Mouse (Mus musculus): Measurements from ENCODE around the gene Ccdc171. TPM values are rescaled to one million over a fixed set of nuclear protein-coding genes. Genes with fewer than 3 reads are reported as not detected.
"Not testable (repeated sequence)": the region's sequence is repeated elsewhere in the genome, so short reads cannot be mapped to it uniquely, and the experiment has no call there.

Gene Ccdc171
- total RNA-seq, 1 experiment = 3.5 TPM

DNA sequence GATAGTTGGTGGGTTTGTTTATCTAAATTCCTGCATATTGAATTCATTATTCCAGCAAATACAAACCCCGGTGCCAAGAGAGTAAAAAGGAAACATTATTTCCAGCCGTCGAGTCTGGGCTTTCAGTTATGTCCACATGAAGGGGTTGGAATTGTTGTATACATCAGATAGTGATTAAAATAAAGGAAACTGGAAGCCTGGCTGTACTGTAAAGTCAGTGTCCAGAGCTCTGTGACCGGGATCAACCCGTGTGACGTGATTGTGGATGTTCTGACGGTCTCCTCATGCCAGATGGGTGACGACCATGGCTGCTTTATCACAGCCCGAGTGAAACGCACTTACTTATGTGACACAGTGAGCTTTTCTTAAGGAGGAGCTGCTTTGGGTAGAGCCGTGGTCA is 134.1 kb downstream of the Ccdc171 start:
- no peaks in the 10 kb centered on the region for H3K9me3 ChIP-seq (ENCODE audit: control insufficient read depth, insufficient read depth, low read depth, low read length)
- H3K4me3 ChIP-seq (ENCODE audit: insufficient read depth in 1 of 2, low read depth in 1 of 2, low read length in 2 of 2, poor library complexity in 1 of 2, severe bottlenecking in 1 of 2) = no peak overlapping the region
- no peak overlapping the region for H3K9ac ChIP-seq (ENCODE audit: insufficient read depth, low read depth, low read length, poor library complexity, severe bottlenecking)
- in situ Hi-C loops (cut with MboI; ENCODE audit: low sequenced_read_pairs in 2 of 2, unreplicated experiment in 2 of 2) = no loop called here
- H3K4me1 ChIP-seq (ENCODE audit: control insufficient read depth in 2 of 2, insufficient read depth in 2 of 2, low read length in 2 of 2, poor library complexity in 1 of 2) = peaks cover 0 to 3% of the 10 kb centered on the region in 2 experiments; a peak in 1 of 4 replicates
- TF ChIP-seq MAFK (IDR thresholded peaks at IDR 0.05; ENCODE audit: insufficient read depth, low read depth, low read length) (no peak), ZC3H11A (IDR thresholded peaks at IDR 0.05; ENCODE audit: borderline replicate concordance, low read depth, low read length) (no peak), CHD2 (IDR thresholded peaks at IDR 0.05; ENCODE audit: low read depth, low read length) (no peak), HCFC1 (IDR thresholded peaks at IDR 0.05; ENCODE audit: borderline replicate concordance, insufficient read depth, low read length) (no peak), ZNF384 (IDR thresholded peaks at IDR 0.05; ENCODE audit: low read depth, low read length) (no peak)
- H3K27ac ChIP-seq (ENCODE audit: insufficient read depth, low read depth, low read length, poor library complexity, severe bottlenecking) = no peak overlapping the region
- no peaks in the 10 kb centered on the region for H3K36me3 ChIP-seq (ENCODE audit: control insufficient read depth, insufficient read depth, low read length, poor library complexity, severe bottlenecking)
- DNase-seq (ENCODE audit: low read depth, low spot score) = no peak

DNA sequence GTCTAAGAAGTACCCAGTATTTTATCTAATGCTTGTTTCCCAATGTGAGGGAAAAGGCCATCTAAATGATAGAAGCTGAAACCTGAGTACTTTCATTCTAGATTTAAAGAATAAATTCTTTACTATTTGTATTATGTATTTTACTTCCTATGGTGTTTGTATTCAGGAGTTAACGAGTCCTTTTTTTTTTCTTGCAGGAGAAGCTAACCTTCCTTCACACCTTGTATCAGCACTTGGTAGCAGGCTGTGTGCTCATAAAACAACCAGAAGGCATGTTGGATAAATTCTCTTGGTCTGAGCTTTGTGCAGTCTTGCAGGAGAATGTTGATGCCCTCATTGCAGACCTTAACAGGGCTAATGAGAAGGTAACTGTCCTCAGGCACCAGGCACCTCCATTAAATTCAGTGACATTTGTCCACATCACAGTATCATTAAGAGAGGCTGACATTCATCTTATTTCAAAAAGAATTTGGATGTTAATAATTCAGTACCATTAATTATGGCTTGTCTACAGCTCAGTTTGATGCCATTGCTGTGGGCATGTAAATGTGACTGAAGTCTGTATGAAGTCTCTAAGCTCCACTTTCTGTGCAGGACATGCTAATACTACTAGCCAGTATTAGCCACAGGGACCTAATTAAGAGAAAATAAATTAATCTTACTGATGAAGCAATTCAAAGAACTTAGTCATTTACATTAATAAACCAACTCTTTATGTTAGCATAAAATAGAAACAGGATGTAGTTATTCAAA is 136.3 kb downstream of the Ccdc171 start:
- Histone ChIP-seq H3K9ac (ENCODE audit: insufficient read depth, low read depth, low read length, poor library complexity, severe bottlenecking) (no peak overlapping the region), H3K36me3 (ENCODE audit: control insufficient read depth, insufficient read depth, low read length, poor library complexity, severe bottlenecking) (no peaks in the 10 kb centered on the region), H3K4me1 (ENCODE audit: control insufficient read depth in 2 of 2, insufficient read depth in 2 of 2, low read length in 2 of 2, poor library complexity in 1 of 2) (peaks cover 0 to 3% of the 10 kb centered on the region in 2 experiments; a peak in 1 of 4 replicates), H3K9me3 (ENCODE audit: control insufficient read depth, insufficient read depth, low read depth, low read length) (no peaks in the 10 kb centered on the region), H3K4me3 (ENCODE audit: insufficient read depth in 1 of 2, low read depth in 1 of 2, low read length in 2 of 2, poor library complexity in 1 of 2, severe bottlenecking in 1 of 2) (no peak overlapping the region), H3K27ac (ENCODE audit: insufficient read depth, low read depth, low read length, poor library complexity, severe bottlenecking) (no peak overlapping the region)
- in situ Hi-C loops (cut with MboI; ENCODE audit: low sequenced_read_pairs in 2 of 2, unreplicated experiment in 2 of 2) = no loop called here
- DNase-seq (ENCODE audit: low read depth, low spot score) = no peak
- no peak for TF ChIP-seq ZC3H11A (IDR thresholded peaks at IDR 0.05; ENCODE audit: borderline replicate concordance, low read depth, low read length)
- no peak for TF ChIP-seq CHD2 (IDR thresholded peaks at IDR 0.05; ENCODE audit: low read depth, low read length)
- no peak for TF ChIP-seq HCFC1 (IDR thresholded peaks at IDR 0.05; ENCODE audit: borderline replicate concordance, insufficient read depth, low read length)
- no peak for TF ChIP-seq ZNF384 (IDR thresholded peaks at IDR 0.05; ENCODE audit: low read depth, low read length)
- no peak for TF ChIP-seq MAFK (IDR thresholded peaks at IDR 0.05; ENCODE audit: insufficient read depth, low read depth, low read length)

DNA sequence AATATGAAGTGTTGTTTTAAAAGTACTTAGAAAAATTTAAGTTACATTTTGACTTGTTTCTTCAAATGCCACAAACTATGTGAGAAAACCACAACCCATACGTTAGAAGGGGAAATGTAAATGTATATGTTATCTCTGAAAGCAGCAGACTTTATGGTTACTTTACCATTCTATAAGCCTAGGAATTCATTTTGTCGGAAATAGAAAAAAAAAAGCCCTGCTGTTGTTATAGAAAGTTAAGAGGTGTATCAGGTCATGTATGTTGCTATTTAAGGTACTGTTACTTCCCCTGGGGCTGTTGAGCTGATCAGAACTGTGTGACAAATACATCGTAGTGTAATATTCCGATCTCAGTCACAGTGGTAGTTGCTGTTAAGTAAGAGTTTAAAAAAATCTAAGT is 137.0 kb downstream of the Ccdc171 start:
- Histone ChIP-seq H3K4me1 (ENCODE audit: control insufficient read depth in 2 of 2, insufficient read depth in 2 of 2, low read length in 2 of 2, poor library complexity in 1 of 2) (peaks cover 0 to 3% of the 10 kb centered on the region in 2 experiments; a peak in 1 of 4 replicates), H3K36me3 (ENCODE audit: control insufficient read depth, insufficient read depth, low read length, poor library complexity, severe bottlenecking) (no peaks in the 10 kb centered on the region), H3K9ac (ENCODE audit: insufficient read depth, low read depth, low read length, poor library complexity, severe bottlenecking) (no peak overlapping the region), H3K9me3 (ENCODE audit: control insufficient read depth, insufficient read depth, low read depth, low read length) (no peaks in the 10 kb centered on the region), H3K4me3 (ENCODE audit: insufficient read depth in 1 of 2, low read depth in 1 of 2, low read length in 2 of 2, poor library complexity in 1 of 2, severe bottlenecking in 1 of 2) (no peak overlapping the region), H3K27ac (ENCODE audit: insufficient read depth, low read depth, low read length, poor library complexity, severe bottlenecking) (no peak overlapping the region)
- in situ Hi-C loops (cut with MboI; ENCODE audit: low sequenced_read_pairs in 2 of 2, unreplicated experiment in 2 of 2) = no loop called here
- DNase-seq (ENCODE audit: low read depth, low spot score) = no peak
- TF ChIP-seq CHD2 (IDR thresholded peaks at IDR 0.05; ENCODE audit: low read depth, low read length) = no peak
- no peak for TF ChIP-seq HCFC1 (IDR thresholded peaks at IDR 0.05; ENCODE audit: borderline replicate concordance, insufficient read depth, low read length)
- no peak for TF ChIP-seq MAFK (IDR thresholded peaks at IDR 0.05; ENCODE audit: insufficient read depth, low read depth, low read length)
- no peak for TF ChIP-seq ZNF384 (IDR thresholded peaks at IDR 0.05; ENCODE audit: low read depth, low read length)
- TF ChIP-seq ZC3H11A (IDR thresholded peaks at IDR 0.05; ENCODE audit: borderline replicate concordance, low read depth, low read length) = no peak

DNA sequence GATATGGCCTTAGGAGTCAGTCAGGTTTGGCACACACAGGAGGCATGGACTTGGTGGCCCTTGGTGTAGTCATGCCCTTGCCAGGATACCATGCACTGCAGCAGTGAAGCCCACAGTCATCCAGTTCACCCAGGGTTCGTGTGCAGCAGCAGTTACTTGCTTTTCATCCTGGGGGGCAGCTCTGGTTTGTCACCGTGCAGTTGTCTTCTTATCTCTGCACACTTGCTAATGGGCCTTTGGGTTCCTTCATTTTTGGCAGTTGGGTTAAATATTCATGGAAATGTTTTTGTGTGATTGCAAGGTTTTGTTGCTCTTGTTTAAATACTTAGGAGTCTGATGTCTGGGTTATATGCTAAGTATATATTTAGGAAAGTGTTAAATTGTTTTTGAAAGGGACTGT is 144.2 kb downstream of the Ccdc171 start:
- DNase-seq (ENCODE audit: low read depth, low spot score) = no peak
- Histone ChIP-seq H3K27ac (ENCODE audit: insufficient read depth, low read depth, low read length, poor library complexity, severe bottlenecking) (no peak overlapping the region), H3K4me3 (ENCODE audit: insufficient read depth in 1 of 2, low read depth in 1 of 2, low read length in 2 of 2, poor library complexity in 1 of 2, severe bottlenecking in 1 of 2) (no peak overlapping the region), H3K9ac (ENCODE audit: insufficient read depth, low read depth, low read length, poor library complexity, severe bottlenecking) (no peak overlapping the region), H3K9me3 (ENCODE audit: control insufficient read depth, insufficient read depth, low read depth, low read length) (no peaks in the 10 kb centered on the region), H3K4me1 (ENCODE audit: control insufficient read depth in 2 of 2, insufficient read depth in 2 of 2, low read length in 2 of 2, poor library complexity in 1 of 2) (no peaks in the 10 kb centered on the region), H3K36me3 (ENCODE audit: control insufficient read depth, insufficient read depth, low read length, poor library complexity, severe bottlenecking) (no peaks in the 10 kb centered on the region)
- in situ Hi-C loops (cut with MboI; ENCODE audit: low sequenced_read_pairs in 2 of 2, unreplicated experiment in 2 of 2) = no loop called here
- TF ChIP-seq CHD2 (IDR thresholded peaks at IDR 0.05; ENCODE audit: low read depth, low read length) (no peak), ZNF384 (IDR thresholded peaks at IDR 0.05; ENCODE audit: low read depth, low read length) (no peak), ZC3H11A (IDR thresholded peaks at IDR 0.05; ENCODE audit: borderline replicate concordance, low read depth, low read length) (no peak), MAFK (IDR thresholded peaks at IDR 0.05; ENCODE audit: insufficient read depth, low read depth, low read length) (no peak), HCFC1 (IDR thresholded peaks at IDR 0.05; ENCODE audit: borderline replicate concordance, insufficient read depth, low read length) (no peak)

DNA sequence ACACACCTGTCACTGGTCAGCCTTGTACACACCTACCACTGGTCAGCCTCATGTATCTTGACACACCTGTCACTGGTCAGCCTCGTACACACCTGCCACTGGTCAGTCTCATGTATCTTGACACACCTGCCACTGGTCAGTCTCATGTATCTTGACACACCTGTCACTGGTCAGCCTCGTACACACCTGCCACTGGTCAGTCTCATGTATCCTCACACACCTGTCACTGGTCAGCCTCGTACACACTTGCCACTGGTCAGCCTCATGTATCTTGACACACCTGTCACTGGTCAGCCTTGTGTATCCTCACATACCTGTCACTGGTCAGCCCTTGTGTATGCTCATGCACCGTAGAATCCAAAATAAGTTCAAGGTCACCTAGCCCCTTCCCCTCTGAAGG is 150.0 kb downstream of the Ccdc171 start:
- H3K9ac ChIP-seq (ENCODE audit: insufficient read depth, low read depth, low read length, poor library complexity, severe bottlenecking); H3K36me3 ChIP-seq (ENCODE audit: control insufficient read depth, insufficient read depth, low read length, poor library complexity, severe bottlenecking); DNase-seq (ENCODE audit: low read depth, low spot score); H3K27ac ChIP-seq (ENCODE audit: insufficient read depth, low read depth, low read length, poor library complexity, severe bottlenecking); H3K4me1 ChIP-seq (ENCODE audit: control insufficient read depth in 2 of 2, insufficient read depth in 2 of 2, low read length in 2 of 2, poor library complexity in 1 of 2); H3K9me3 ChIP-seq (ENCODE audit: control insufficient read depth, insufficient read depth, low read depth, low read length); in situ Hi-C loops (cut with MboI; ENCODE audit: low sequenced_read_pairs in 2 of 2, unreplicated experiment in 2 of 2); H3K4me3 ChIP-seq (ENCODE audit: insufficient read depth in 1 of 2, low read depth in 1 of 2, low read length in 2 of 2, poor library complexity in 1 of 2, severe bottlenecking in 1 of 2): not testable (repeated sequence)
